9 mouse cellular contexts compared by ENCODE assay signal in genomic region chr4:109984011-109984411, GRCm38 (mm10). TPM values are rescaled to one million over a fixed set of nuclear protein-coding genes. Genes with fewer than 3 reads are reported as not detected.
A peak's percentile ranks its signal among the peaks of the same experiment; 100 is the strongest.
DNase-seq lines count a peak whose midpoint lies in the region; ATAC-seq lines count a peak whose summit lies in the region.
"Had no signal": no experiment of that assay in that cellular context is flagged by ENCODE, and none has a peak within 500 bp of the region (broad histone marks: within the 10 kb centered on the region; RNA-seq: fewer than 3 reads in every experiment).

No protein-coding gene starts in this region.

- H3K27me3 ChIP-seq in heart, embryonic 10.5 days (ENCODE audit: insufficient read depth, poor library complexity, severe bottlenecking) = peaks cover 100% of the 10 kb centered on the region
- H3K27me3 ChIP-seq in megakaryocyte, embryonic 14.5 days (replicated peaks) = peaks cover 98% of the 10 kb centered on the region
- peaks cover 98% of the 10 kb centered on the region for H3K27me3 ChIP-seq in intestine, embryonic 14.5 days (replicated peaks; ENCODE audit: control insufficient read depth, insufficient read depth, low read length)
- H3K27me3 ChIP-seq in stomach, embryonic 15.5 days (replicated peaks) = peaks cover 93% of the 10 kb centered on the region

- H3K4me3 ChIP-seq in heart, embryonic 10.5 days = peak overlapping the region; percentile 46
- H3K4me3 ChIP-seq in megakaryocyte, embryonic 14.5 days (replicated peaks) = peak overlapping the region; percentile 59
- no peak overlapping the region for H3K4me3 ChIP-seq in intestine, embryonic 14.5 days (ENCODE audit: low read depth, low read length)
- peak overlapping the region; percentile 25 for H3K4me3 ChIP-seq in stomach, embryonic 15.5 days (replicated peaks)

- DNase-seq in heart, embryonic 10.5 days (ENCODE audit: low spot score) = no peak
- DNase-seq in heart, postnatal 10 days = no peak
- DNase-seq in intestine, embryonic 14.5 days (ENCODE audit: low spot score) = peak; percentile 75
- no peak for DNase-seq in spleen, adult 12 weeks (ENCODE audit: low spot score)
- no peak for DNase-seq in cerebellum, postnatal 4 days (ENCODE audit: low spot score in 2 of 2)

- no peak for ATAC-seq in megakaryocyte, adult 5-6 weeks (ENCODE audit: poor library complexity, severe bottlenecking)
- no peak for ATAC-seq in intestine, embryonic 14.5 days (replicated peaks; ENCODE audit: low FRiP score, low TSS enrichment, low read depth)
- ATAC-seq in stomach, embryonic 15.5 days (ENCODE audit: insufficient read depth, low FRiP score, low read depth) = no peak

- no peaks in the 10 kb centered on the region for H3K9me3 ChIP-seq in heart, embryonic 10.5 days
- H3K9me3 ChIP-seq in megakaryocyte, embryonic 14.5 days = 0 out of 2 replicates have a peak, but pooled peaks cover 5% of the 10 kb centered on the region
- H3K9me3 ChIP-seq in intestine, embryonic 14.5 days (ENCODE audit: control insufficient read depth, low read length) = no peaks in the 10 kb centered on the region
- no peaks in the 10 kb centered on the region for H3K9me3 ChIP-seq in stomach, embryonic 15.5 days

- H3K4me2 ChIP-seq in intestine, embryonic 14.5 days (ENCODE audit: low read length) = peak overlapping the region; percentile 15; the same call in 1 of the 2 replicates
- peak overlapping the region; percentile 46 for H3K4me2 ChIP-seq in stomach, embryonic 15.5 days

- H3K27ac ChIP-seq in heart, embryonic 10.5 days = no peak overlapping the region
- no peak overlapping the region for H3K27ac ChIP-seq in intestine, embryonic 14.5 days (ENCODE audit: low read depth)
- H3K27ac ChIP-seq in stomach, embryonic 15.5 days = no peak overlapping the region

- peaks cover 42% of the 10 kb centered on the region for H3K4me1 ChIP-seq in heart, embryonic 10.5 days
- peaks cover 70% of the 10 kb centered on the region for H3K4me1 ChIP-seq in megakaryocyte, embryonic 14.5 days
- H3K4me1 ChIP-seq in intestine, embryonic 14.5 days (replicated peaks; ENCODE audit: control insufficient read depth, insufficient read depth, low read length) = peaks cover 8% of the 10 kb centered on the region; the same call in 1 of the 2 replicates
- H3K4me1 ChIP-seq in stomach, embryonic 15.5 days = peaks cover 27% of the 10 kb centered on the region

- under 1% methylated on average over 24 of the region's 24 CpGs for WGBS in heart, embryonic 10.5 days
- WGBS in intestine, embryonic 14.5 days = 2% methylated on average over 24 of the region's 24 CpGs
- 2% methylated on average over 24 of the region's 24 CpGs for WGBS in stomach, embryonic 15.5 days

- intact Hi-C loops in heart, postnatal 10 days (cut with DNase I) = no loop called here

- H3K9ac ChIP-seq in intestine, embryonic 14.5 days (ENCODE audit: low read length) = no peak overlapping the region
- no peak overlapping the region for H3K9ac ChIP-seq in stomach, embryonic 15.5 days

- no peaks in the 10 kb centered on the region for H3K36me3 ChIP-seq in heart, embryonic 10.5 days
- H3K36me3 ChIP-seq in megakaryocyte, embryonic 14.5 days (replicated peaks; ENCODE audit: low read length) = no peaks in the 10 kb centered on the region
- no peaks in the 10 kb centered on the region for H3K36me3 ChIP-seq in intestine, embryonic 14.5 days (ENCODE audit: control insufficient read depth, insufficient read depth, low read length)
- no peaks in the 10 kb centered on the region for H3K36me3 ChIP-seq in stomach, embryonic 15.5 days

RNA-seq across cellular contexts. Expression of gene Dmrta2, which starts 6.2 kb away (rescaled TPM):
- polyA plus RNA-seq in heart, embryonic 10.5 days (2016; fragmentation: Nextera tagmentation; extraction: Ambion mirVana) = 0.11 and 0.15 TPM in 2 replicates
- total RNA-seq in heart, postnatal 10 days (2021) = under 1 TPM; 0.27 to 0.31 TPM
- 0.67 and 4.9 TPM in 2 replicates for polyA plus RNA-seq in megakaryocyte, embryonic 14.5 days (2012; ENCODE audit: insufficient read depth, low replicate concordance)
- 0.14 TPM in 1 of 2 replicates, not detected in the other for total RNA-seq in megakaryocyte, adult 5-6 weeks (2015)
- not detected in 2 replicates for total RNA-seq in megakaryocyte, adult 5-6 weeks (2017)
- 0.05 and 0.08 TPM in 2 replicates for polyA plus RNA-seq in intestine, embryonic 14.5 days (2014; fragmentation: Nextera tagmentation; extraction: Ambion mirVana)
- 0.09 TPM in 1 of 2 replicates, not detected in the other for polyA plus RNA-seq in stomach, embryonic 15.5 days (2015; fragmentation: Nextera tagmentation; extraction: Ambion mirVana)
- total RNA-seq: megakaryocyte-erythroid progenitor cell, adult 5-6 weeks had no signal
